Mouse (Mus musculus): ENCODE measurements at regions not wholly inside any gene's neighbourhood (a gene's known extent, or its start where the extent isn't known, plus 50 kb on each side); places are given as distances from the start of the nearest gene placed in this dataset.
A peak's percentile ranks its signal among the peaks of the same experiment; 100 is the strongest.
"Not testable (repeated sequence)": the region's sequence is repeated elsewhere in the genome, so short reads cannot be mapped to it uniquely, and the experiment has no call there.

GRCm38 (mm10) chr19:35890191-35890590 lies 167.1 kb downstream of the Htr7 start:
- intact Hi-C loops (cut with DNase I) = no loop called here
- no peak for DNase-seq (ENCODE audit: low spot score in 2 of 2)

- DNase-seq (ENCODE audit: low spot score in 2 of 2) = peak in 1 of 2 experiments; percentile 9
- intact Hi-C loops (cut with DNase I) = no loop called here
These were observed 171.0 kb downstream of the Htr7 start for GRCm38 (mm10) chr19:35886270-35886669.

GRCm38 (mm10) chr19:35881810-35882485 lies 175.4 kb downstream of the Htr7 start:
- DNase-seq (ENCODE audit: low spot score in 2 of 2) = no peak
- intact Hi-C loops (cut with DNase I) = no loop called here

GRCm38 (mm10) chr19:35875464-35875863 lies 181.8 kb downstream of the Htr7 start:
- intact Hi-C loops (cut with DNase I) = no loop called here
- no peak for DNase-seq (ENCODE audit: low spot score in 2 of 2)

- intact Hi-C loops (cut with DNase I) = no loop called here
- no peak for DNase-seq (ENCODE audit: low spot score in 2 of 2)
These were observed 186.6 kb downstream of the Htr7 start for GRCm38 (mm10) chr19:35870720-35871119.

GRCm38 (mm10) chr19:35868543-35868942 lies 188.8 kb downstream of the Htr7 start:
- intact Hi-C loops (cut with DNase I) = no loop called here
- no peak for DNase-seq (ENCODE audit: low spot score in 2 of 2)

- DNase-seq (ENCODE audit: low spot score in 2 of 2) = no peak
- intact Hi-C loops (cut with DNase I) = no loop called here
These were observed 194.3 kb downstream of the Htr7 start for GRCm38 (mm10) chr19:35863049-35863448.

- DNase-seq (ENCODE audit: low spot score in 2 of 2) = no peak
- intact Hi-C loops (cut with DNase I) = no loop called here
These were observed 195.9 kb downstream of the Htr7 start for GRCm38 (mm10) chr19:35861421-35861820.

- intact Hi-C loops (cut with DNase I) = no loop called here
These were observed 224.3 kb downstream of the Htr7 start for GRCm38 (mm10) chr19:35832992-35833391.

GRCm38 (mm10) chr19:35826074-35826473 lies 231.2 kb downstream of the Htr7 start:
- intact Hi-C loops (cut with DNase I) = no loop called here
- DNase-seq (ENCODE audit: low spot score in 2 of 2) = no peak

More at GRCm38 (mm10) chr19:35832992-35833391, 224.3 kb downstream of the Htr7 start:
- no peak for DNase-seq (ENCODE audit: low spot score in 2 of 2)

GRCm38 (mm10) chr19:35819626-35820025 lies 237.7 kb downstream of the Htr7 start:
- intact Hi-C loops (cut with DNase I) = no loop called here
- no peak for DNase-seq (ENCODE audit: low spot score in 2 of 2)

GRCm38 (mm10) chr19:35794661-35795060 lies 262.6 kb downstream of the Htr7 start:
- intact Hi-C loops (cut with DNase I) = no loop called here
- DNase-seq (ENCODE audit: low spot score in 2 of 2) = no peak

- DNase-seq (ENCODE audit: low spot score in 2 of 2) = no peak
- intact Hi-C loops (cut with DNase I) = no loop called here
These were observed 269.9 kb downstream of the Htr7 start for GRCm38 (mm10) chr19:35787246-35788021.

GRCm38 (mm10) chr19:35761750-35762149 lies 295.6 kb downstream of the Htr7 start:
- DNase-seq (ENCODE audit: low spot score in 2 of 2); intact Hi-C loops (cut with DNase I): not testable (repeated sequence)

GRCm38 (mm10) chr19:35759701-35760100 lies 297.6 kb downstream of the Htr7 start:
- no peak for DNase-seq (ENCODE audit: low spot score in 2 of 2)
- intact Hi-C loops (cut with DNase I) = no loop called here

- no peak for DNase-seq (ENCODE audit: low spot score in 2 of 2)
- intact Hi-C loops (cut with DNase I) = no loop called here
These were observed 301.8 kb downstream of the Htr7 start for GRCm38 (mm10) chr19:35755494-35755893.

GRCm38 (mm10) chr19:35735754-35736153 lies 321.6 kb downstream of the Htr7 start:
- intact Hi-C loops (cut with DNase I) = no loop called here
- DNase-seq (ENCODE audit: low spot score in 2 of 2) = no peak

GRCm38 (mm10) chr19:35728436-35729060 lies 328.8 kb downstream of the Htr7 start:
- no peak for DNase-seq (ENCODE audit: low spot score in 2 of 2)
- intact Hi-C loops (cut with DNase I) = no loop called here
